Comparison of ENCODE assay signal across 8 mouse cellular contexts in the genomic region with DNA sequence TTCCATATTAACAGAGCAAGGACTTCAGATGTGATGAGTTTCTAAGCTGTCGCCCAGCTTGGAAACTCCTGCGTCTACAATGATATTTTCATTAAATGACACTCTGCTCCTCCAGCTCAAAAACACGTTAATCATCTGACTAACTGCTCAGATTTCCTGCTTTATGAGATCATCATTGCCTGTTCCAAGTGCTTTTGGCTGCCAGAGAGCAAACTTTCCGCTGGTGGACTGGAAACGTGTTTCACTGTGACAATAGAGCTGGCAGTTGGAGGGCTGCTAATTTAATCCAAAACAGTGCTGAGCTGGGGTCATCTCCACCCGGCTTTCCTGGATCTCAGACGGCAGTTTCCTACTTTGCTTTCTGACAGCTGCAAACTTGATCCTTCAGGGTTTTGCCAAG. TPM values are rescaled to one million over a fixed set of nuclear protein-coding genes. Genes with fewer than 3 reads are reported as not detected.
DNase-seq lines count a peak whose midpoint lies in the region; ATAC-seq and TF ChIP-seq lines count a peak whose summit lies in the region.

No protein-coding gene starts in this region.

- no peak overlapping the region for H3K4me2 ChIP-seq in kidney, embryonic 14.5 days (replicated peaks; ENCODE audit: low read depth, low read length)
- H3K4me2 ChIP-seq in lung, postnatal 0 days (replicated peaks; ENCODE audit: low read depth, low read length): peak overlapping the region; percentile 5; the same call in 1 of the 2 replicates

- H3K4me1 ChIP-seq in kidney, embryonic 14.5 days (ENCODE audit: control insufficient read depth, insufficient read depth, low read length): peaks cover 10% of the 10 kb centered on the region; the same call in 1 of the 2 replicates
- peaks cover 12% of the 10 kb centered on the region for H3K4me1 ChIP-seq in lung, postnatal 0 days (ENCODE audit: insufficient read depth, low read depth, low read length)

- no peak for TF ChIP-seq CTCF in lung, postnatal 0 days (IDR thresholded peaks at IDR 0.05)

- no peaks in the 10 kb centered on the region for H3K36me3 ChIP-seq in kidney, embryonic 14.5 days (ENCODE audit: control insufficient read depth, insufficient read depth, low read length)
- no peaks in the 10 kb centered on the region for H3K36me3 ChIP-seq in lung, postnatal 0 days (ENCODE audit: insufficient read depth, low read length)

- 21% methylated on average over 7 of the region's 7 CpGs for WGBS in kidney, embryonic 14.5 days
- WGBS in lung, postnatal 0 days: 10% methylated on average over 7 of the region's 7 CpGs

- peak; percentile 79 to 94 for DNase-seq in adrenal gland, adult (ENCODE audit: inconsistent age in 2 of 2, low spot score in 1 of 2)
- DNase-seq in adrenal gland, postnatal 4 days (ENCODE audit: low spot score in 2 of 2): no peak
- peak; percentile 87 for DNase-seq in adrenal gland, adult 2 months
- peak; percentile 99 for DNase-seq in heart, adult 11 months
- DNase-seq in lung, postnatal 0 days (ENCODE audit: low spot score): peak; percentile 95
- DNase-seq in urinary bladder, postnatal 14 days (ENCODE audit: low spot score): peak; percentile 72
- DNase-seq in cerebellum, postnatal 36 days: no peak

- H3K4me3 ChIP-seq in kidney, embryonic 14.5 days (ENCODE audit: low read length): no peak overlapping the region
- no peak overlapping the region for H3K4me3 ChIP-seq in lung, postnatal 0 days (ENCODE audit: low read depth, low read length)

- H3K27ac ChIP-seq in kidney, embryonic 14.5 days (ENCODE audit: low read depth, low read length): peak overlapping the region; percentile 81
- peak overlapping the region; percentile 74 for H3K27ac ChIP-seq in lung, postnatal 0 days (ENCODE audit: low read length)

- H3K27me3 ChIP-seq in kidney, embryonic 14.5 days (ENCODE audit: control insufficient read depth, insufficient read depth, low read length): no peaks in the 10 kb centered on the region
- H3K27me3 ChIP-seq in lung, postnatal 0 days (replicated peaks; ENCODE audit: insufficient read depth, low read length): no peaks in the 10 kb centered on the region

- H3K9me3 ChIP-seq in kidney, embryonic 14.5 days (ENCODE audit: control insufficient read depth, low read length): no peaks in the 10 kb centered on the region
- H3K9me3 ChIP-seq in lung, postnatal 0 days (ENCODE audit: low read length): no peaks in the 10 kb centered on the region

- TF ChIP-seq EP300 in lung, postnatal 0 days (IDR thresholded peaks at IDR 0.05): peak; percentile 77

- no peak for ATAC-seq in kidney, embryonic 14.5 days (ENCODE audit: low FRiP score, low TSS enrichment)
- peak; percentile 57 for ATAC-seq in lung, postnatal 0 days

- H3K9ac ChIP-seq in kidney, embryonic 14.5 days (ENCODE audit: low read depth, low read length): no peak overlapping the region
- H3K9ac ChIP-seq in lung, postnatal 0 days (replicated peaks; ENCODE audit: low read depth): no peak overlapping the region

RNA-seq across cellular contexts. Expression of a gene that starts 21.5 kb away (rescaled TPM):
- total RNA-seq in adrenal gland, postnatal 4 days (2021): not detected
- not detected for total RNA-seq in adrenal gland, adult 2 months (2021)
- polyA plus RNA-seq in adrenal gland, adult 2 months (2012; rRNA removed): not detected in 2 replicates
- polyA plus RNA-seq in kidney, embryonic 14.5 days (2014; fragmentation: Nextera tagmentation; extraction: Ambion mirVana): not detected in 2 replicates
- polyA plus RNA-seq in lung, postnatal 0 days (2015; fragmentation: Nextera tagmentation; extraction: Ambion mirVana): 0.23 and 0.44 TPM in 2 replicates

Comparison
In these comparisons a context has a peak if more than half of its experiments do, and no peak if none do; other contexts are left out.
1. DNase-seq: peak in adrenal gland, adult (2 of 2), adrenal gland, adult 2 months (single experiment), heart, adult 11 months (single experiment), lung, postnatal 0 days (single experiment) and urinary bladder, postnatal 14 days (single experiment); none in adrenal gland, postnatal 4 days (0 of 2) and cerebellum, postnatal 36 days (0 of 2).